Mouse (Mus musculus) stomach, embryonic 15.5 days (tissue): ENCODE results near the gene Naaa. TPM values are rescaled to one million over a fixed set of nuclear protein-coding genes. Genes with fewer than 3 reads are reported as not detected.

Experiments used
- polyA plus RNA-seq: library from polyadenylated mRNA; unstranded; fragments of >200 nt; fragmentation: Nextera tagmentation; extraction: Ambion mirVana; gene quantifications from 2 replicates; pipeline ENCODE4 v1.2.1, GENCODE M21; 2015

The Naaa gene
- polyA plus RNA-seq, 1 experiment from 2014 or later = 18.4 TPM

Other genes starting within 250 kb of the Naaa start
- gene Cdkl2, start 234.3 kb downstream of the Naaa start, polyA plus RNA-seq = 3.0 and 3.9 TPM in 2 replicates
- gene G3bp2, start 194.5 kb downstream of the Naaa start, polyA plus RNA-seq = 159 and 163 TPM in 2 replicates
- gene Uso1, start 140.2 kb downstream of the Naaa start, polyA plus RNA-seq = 46.0 and 49.4 TPM in 2 replicates
- not detected in 2 replicates for gene U90926, start 62.8 kb downstream of the Naaa start, polyA plus RNA-seq
- 0.49 and 0.68 TPM in 2 replicates for gene Ppef2, start 21.9 kb downstream of the Naaa start, polyA plus RNA-seq
- gene Sdad1, start 32.3 kb upstream of the Naaa start, polyA plus RNA-seq = 39.2 and 41.9 TPM in 2 replicates
- gene Cxcl9, start 49.9 kb upstream of the Naaa start, polyA plus RNA-seq = not detected in 2 replicates
- gene Art3, start 53.7 kb upstream of the Naaa start, polyA plus RNA-seq = 3.5 and 4.0 TPM in 2 replicates
- 1.3 and 2.0 TPM in 2 replicates for gene Cxcl10, start 70.7 kb upstream of the Naaa start, polyA plus RNA-seq
- 42.8 and 43.5 TPM in 2 replicates for gene Nup54, start 157.0 kb upstream of the Naaa start, polyA plus RNA-seq
- 15.8 and 17.0 TPM in 2 replicates for gene Scarb2, start 228.7 kb upstream of the Naaa start, polyA plus RNA-seq